Mouse (Mus musculus) heart, embryonic 12.5 days (tissue): Measurements from ENCODE around the gene Atg4d. TPM values are rescaled to one million over a fixed set of nuclear protein-coding genes. Genes with fewer than 3 reads are reported as not detected.
"Not testable (repeated sequence)": the region's sequence is repeated elsewhere in the genome, so short reads cannot be mapped to it uniquely, and the experiment has no call there.

Source experiments
- ATAC-seq: fragments of 200-750 bp; cut with Nextera tagmentation; 2 replicates; pipeline ENCODE4 v1.8.0; 2017; ENCODE audit warnings: moderate TSS enrichment, moderate library complexity; ENCODE audit not compliant: insufficient number of reproducible peaks, low FRiP score
- H3K27ac ChIP-seq: fragments of 300-500 bp; sonication (generic); 2 replicates; pipeline ENCODE4 v1.5.1; 2016; ENCODE audit warnings: mild to moderate bottlenecking, moderate library complexity; ENCODE audit not compliant: poor library complexity, severe bottlenecking
- H3K27me3 ChIP-seq: fragments of 300-500 bp; sonication (generic); replicated peaks from 2 replicates; pipeline ENCODE4 v1.6.1; 2016; ENCODE audit warnings: mild to moderate bottlenecking, moderate library complexity
- H3K36me3 ChIP-seq: fragments of 300-500 bp; sonication (generic); 2 replicates; pipeline ENCODE4 v1.6.1; 2016; ENCODE audit warnings: mild to moderate bottlenecking, moderate library complexity
- H3K4me1 ChIP-seq: fragments of 300-500 bp; sonication (generic); replicated peaks from 2 replicates; pipeline ENCODE4 v1.6.1; 2016; ENCODE audit warnings: mild to moderate bottlenecking
- H3K4me2 ChIP-seq: fragments of 300-500 bp; sonication (generic); 2 replicates; pipeline ENCODE4 v1.6.1; 2016; ENCODE audit warnings: mild to moderate bottlenecking, moderate library complexity
- H3K4me3 ChIP-seq: fragments of 300-500 bp; sonication (generic); 2 replicates; pipeline ENCODE4 v1.5.1; 2016; ENCODE audit warnings: mild to moderate bottlenecking
- H3K9ac ChIP-seq: fragments of 300-500 bp; sonication (generic); 2 replicates; pipeline ENCODE4 v1.6.1; 2016; ENCODE audit warnings: mild to moderate bottlenecking, moderate library complexity
- H3K9me3 ChIP-seq: fragments of 300-500 bp; sonication (generic); replicated peaks from 2 replicates; pipeline ENCODE4 v1.6.1; 2016; ENCODE audit warnings: mild to moderate bottlenecking, moderate library complexity
- WGBS: fragments of 180-500 bp; shearing (Covaris S2); methylation state at CpG from one replicate; pipeline ENCODE4 v1.1.7; 2016; 5-methylcytosine and 5-hydroxymethylcytosine counted together
- polyA plus RNA-seq: library from polyadenylated mRNA; unstranded; fragments of >200 nt; fragmentation: Nextera tagmentation; extraction: Ambion mirVana; gene quantifications from 2 replicates; pipeline ENCODE4 v1.2.1, GENCODE M21; 2016

Atg4d gene
- polyA plus RNA-seq, 1 experiment from 2014 or later, result 47.8 TPM

DNA sequence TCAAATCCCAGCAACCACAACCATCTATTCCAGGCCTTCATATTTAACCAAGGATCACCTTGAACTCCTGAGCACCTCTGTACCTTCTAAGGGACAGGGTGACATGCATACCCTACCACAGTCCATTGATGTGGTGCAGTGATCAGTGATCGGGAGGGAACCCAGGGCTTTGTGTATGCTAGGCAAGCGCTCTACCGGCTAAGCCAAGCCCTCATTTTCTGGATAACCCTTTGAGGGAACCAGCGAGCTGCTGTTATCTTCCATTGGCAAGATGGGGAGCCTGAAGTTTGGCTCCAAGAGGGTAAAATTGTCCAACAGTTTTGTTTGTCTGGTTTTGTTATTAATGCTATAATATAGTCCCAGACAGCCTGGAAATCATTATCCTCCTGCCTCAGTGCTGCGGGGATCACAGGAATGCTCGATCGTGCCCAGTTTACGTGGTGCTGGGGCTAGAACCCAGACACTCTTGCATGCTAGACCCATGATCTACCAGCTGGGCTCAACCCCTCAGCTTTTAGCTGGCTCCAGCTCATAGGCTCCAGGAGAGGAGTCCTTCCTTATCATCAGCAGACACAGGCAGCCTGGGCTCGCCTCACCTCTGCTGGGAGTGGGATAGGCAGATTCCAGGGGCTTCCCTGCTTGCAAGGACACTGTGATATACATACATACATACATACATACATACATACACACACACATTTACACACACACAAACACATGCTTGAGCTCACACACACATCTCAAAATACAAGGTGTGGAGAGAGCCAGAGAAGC, 49.5 kb downstream of the Atg4d start:
- Histone ChIP-seq H3K4me1 (peaks cover 7% of the 10 kb centered on the region), H3K9me3 (peaks cover 7% of the 10 kb centered on the region; the same call in 1 of the 2 replicates), H3K27me3 (peaks cover 21% of the 10 kb centered on the region), H3K4me2 (no peak overlapping the region), H3K27ac (no peak overlapping the region), H3K4me3 (no peak overlapping the region), H3K9ac (no peak overlapping the region; the same call in 1 of the 2 replicates), H3K36me3 (no peaks in the 10 kb centered on the region)
- no peak for ATAC-seq
- 87% methylated on average over 9 of the region's 9 CpGs for WGBS

DNA sequence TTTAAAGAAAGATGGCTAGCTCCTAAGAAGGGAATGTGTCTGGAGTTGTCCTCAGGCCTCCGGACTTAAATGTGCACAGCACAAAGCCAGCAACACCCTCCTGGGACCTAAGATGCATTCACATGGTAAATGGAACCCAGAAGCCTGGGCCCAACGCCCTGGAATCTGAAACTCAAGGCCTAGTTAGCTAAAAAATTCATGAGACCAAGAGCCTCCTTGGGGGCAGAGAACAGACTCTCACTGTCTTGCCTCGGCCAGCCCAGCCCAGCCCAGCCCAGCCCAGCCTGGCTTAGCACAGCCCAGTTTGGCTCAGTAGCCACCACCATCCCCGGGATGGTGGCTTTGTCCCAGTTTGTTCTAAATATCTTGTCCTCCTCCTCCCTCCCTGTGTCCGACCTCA, 50.3 kb downstream of the Atg4d start:
- peaks cover 7% of the 10 kb centered on the region; the same call in 1 of the 2 replicates for H3K9me3 ChIP-seq
- no peak overlapping the region for H3K4me3 ChIP-seq
- ATAC-seq, result no peak
- H3K27me3 ChIP-seq, result peaks cover 21% of the 10 kb centered on the region
- H3K4me2 ChIP-seq, result no peak overlapping the region
- H3K27ac ChIP-seq, result no peak overlapping the region
- no peaks in the 10 kb centered on the region for H3K36me3 ChIP-seq
- no peak overlapping the region for H3K9ac ChIP-seq
- 48% methylated on average over 5 of the region's 5 CpGs for WGBS
- peaks cover 7% of the 10 kb centered on the region for H3K4me1 ChIP-seq

DNA sequence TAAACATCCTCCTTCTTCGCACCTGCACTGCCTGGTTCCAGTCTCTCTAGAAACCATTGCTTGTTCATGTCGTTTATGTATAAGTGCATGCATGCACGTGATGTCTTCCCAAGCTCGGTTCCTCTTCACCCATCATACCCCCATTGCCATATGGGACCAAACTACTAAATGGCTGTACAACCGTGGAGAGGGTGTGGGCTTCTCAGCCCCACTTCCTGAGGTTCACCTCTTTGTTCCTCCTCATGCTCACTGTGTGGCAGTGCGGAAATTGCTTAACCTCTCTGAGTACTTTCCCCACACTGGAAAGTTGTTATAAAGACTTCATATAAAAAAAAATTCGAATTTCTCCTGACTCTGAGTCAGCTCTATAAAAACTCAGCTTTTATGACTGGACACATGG, 51.6 kb downstream of the Atg4d start:
- peaks cover 11% of the 10 kb centered on the region for H3K27me3 ChIP-seq
- no peaks in the 10 kb centered on the region for H3K36me3 ChIP-seq
- H3K9ac ChIP-seq, result no peak overlapping the region
- peaks cover 14% of the 10 kb centered on the region for H3K4me1 ChIP-seq
- H3K27ac ChIP-seq, result no peak overlapping the region
- no peak overlapping the region for H3K4me2 ChIP-seq
- peaks cover 6% of the 10 kb centered on the region; the same call in 1 of the 2 replicates for H3K9me3 ChIP-seq
- no peak for ATAC-seq
- 67% methylated on average over 7 of the region's 7 CpGs for WGBS
- no peak overlapping the region for H3K4me3 ChIP-seq

DNA sequence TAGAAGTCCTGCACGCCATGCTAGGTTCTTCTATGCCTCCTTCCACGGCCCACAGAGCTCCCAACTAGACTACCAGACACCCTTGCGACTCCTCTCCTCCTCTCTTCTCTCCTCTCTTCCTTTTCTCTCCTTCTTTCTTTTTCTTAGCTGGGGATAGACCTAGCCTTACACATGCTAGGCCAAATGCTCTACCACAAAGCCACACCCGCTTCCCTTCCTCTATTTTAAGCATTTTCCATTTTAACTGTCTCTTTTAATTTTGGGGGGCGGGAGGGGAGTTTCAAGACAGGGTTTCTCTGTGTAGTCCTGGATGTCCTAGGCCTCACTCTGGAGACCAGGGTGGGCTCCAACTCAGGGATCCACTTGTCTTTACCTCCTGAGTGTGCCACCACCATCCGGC, 53.7 kb downstream of the Atg4d start:
- ATAC-seq, result no peak
- H3K9ac ChIP-seq, result no peak overlapping the region
- H3K27ac ChIP-seq, result no peak overlapping the region
- H3K9me3 ChIP-seq, result no peaks in the 10 kb centered on the region
- no peaks in the 10 kb centered on the region for H3K36me3 ChIP-seq
- H3K27me3 ChIP-seq, result no peaks in the 10 kb centered on the region
- peaks cover 18% of the 10 kb centered on the region for H3K4me1 ChIP-seq
- H3K4me3 ChIP-seq, result no peak overlapping the region
- H3K4me2 ChIP-seq, result no peak overlapping the region
- 86% methylated on average over 6 of the region's 6 CpGs for WGBS

DNA sequence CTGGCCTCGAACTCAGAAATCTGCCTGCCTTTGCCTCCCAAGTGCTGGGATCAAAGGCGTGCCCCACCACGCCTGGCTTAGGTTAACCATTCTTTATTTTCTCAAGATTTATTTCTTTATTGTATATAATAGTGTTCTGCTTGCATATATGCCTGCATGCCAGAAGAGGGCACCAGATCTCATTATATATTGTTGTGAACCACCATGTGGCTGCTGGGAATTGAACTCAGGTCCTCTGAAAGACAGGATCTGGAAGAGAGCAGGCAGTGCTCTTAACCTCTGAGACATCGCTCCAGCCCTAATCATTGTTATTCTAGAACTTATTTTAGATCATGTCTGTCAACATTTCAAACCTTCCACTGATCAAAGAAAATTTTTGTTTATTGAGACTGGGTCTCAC, 54.4 kb downstream of the Atg4d start:
- 87% methylated on average over 4 of the region's 4 CpGs for WGBS

DNA sequence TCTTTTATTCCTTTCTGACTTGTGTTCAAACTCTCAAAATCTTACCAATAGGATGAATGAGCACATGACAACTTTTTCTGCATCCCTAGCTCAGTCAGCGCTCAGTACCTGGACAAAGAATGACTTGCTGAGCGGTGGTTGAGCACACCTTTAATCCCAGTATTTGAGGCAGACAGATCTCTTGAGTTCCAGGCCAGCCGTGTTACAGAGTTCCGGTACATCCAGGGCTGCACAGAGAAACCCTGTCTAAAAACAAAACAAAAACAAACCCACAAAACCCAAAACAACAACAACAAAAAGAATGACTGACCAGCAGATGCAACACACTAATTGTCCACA, 55.2 kb downstream of the Atg4d start:
- no peak; the same call in 1 of the 2 replicates for ATAC-seq
- Histone ChIP-seq H3K4me2 (peak overlapping the region; percentile 96), H3K4me3 (peak overlapping the region; percentile 73), H3K27me3 (no peaks in the 10 kb centered on the region), H3K27ac (no peak overlapping the region), H3K9me3 (no peaks in the 10 kb centered on the region), H3K9ac (no peak overlapping the region), H3K36me3 (peaks cover 10% of the 10 kb centered on the region), H3K4me1 (peaks cover 24% of the 10 kb centered on the region)
- WGBS, result 32% methylated on average over 4 of the region's 4 CpGs

More for the DNA sequence above, 54.4 kb downstream of the Atg4d start:
- H3K4me2 ChIP-seq, result no peak overlapping the region
- H3K27ac ChIP-seq, result no peak overlapping the region
- H3K27me3 ChIP-seq, result no peaks in the 10 kb centered on the region
- no peak overlapping the region for H3K9ac ChIP-seq
- ATAC-seq, result no peak
- peaks cover 4% of the 10 kb centered on the region for H3K36me3 ChIP-seq
- H3K9me3 ChIP-seq, result no peaks in the 10 kb centered on the region
- H3K4me3 ChIP-seq, result no peak overlapping the region
- H3K4me1 ChIP-seq, result peaks cover 23% of the 10 kb centered on the region

DNA sequence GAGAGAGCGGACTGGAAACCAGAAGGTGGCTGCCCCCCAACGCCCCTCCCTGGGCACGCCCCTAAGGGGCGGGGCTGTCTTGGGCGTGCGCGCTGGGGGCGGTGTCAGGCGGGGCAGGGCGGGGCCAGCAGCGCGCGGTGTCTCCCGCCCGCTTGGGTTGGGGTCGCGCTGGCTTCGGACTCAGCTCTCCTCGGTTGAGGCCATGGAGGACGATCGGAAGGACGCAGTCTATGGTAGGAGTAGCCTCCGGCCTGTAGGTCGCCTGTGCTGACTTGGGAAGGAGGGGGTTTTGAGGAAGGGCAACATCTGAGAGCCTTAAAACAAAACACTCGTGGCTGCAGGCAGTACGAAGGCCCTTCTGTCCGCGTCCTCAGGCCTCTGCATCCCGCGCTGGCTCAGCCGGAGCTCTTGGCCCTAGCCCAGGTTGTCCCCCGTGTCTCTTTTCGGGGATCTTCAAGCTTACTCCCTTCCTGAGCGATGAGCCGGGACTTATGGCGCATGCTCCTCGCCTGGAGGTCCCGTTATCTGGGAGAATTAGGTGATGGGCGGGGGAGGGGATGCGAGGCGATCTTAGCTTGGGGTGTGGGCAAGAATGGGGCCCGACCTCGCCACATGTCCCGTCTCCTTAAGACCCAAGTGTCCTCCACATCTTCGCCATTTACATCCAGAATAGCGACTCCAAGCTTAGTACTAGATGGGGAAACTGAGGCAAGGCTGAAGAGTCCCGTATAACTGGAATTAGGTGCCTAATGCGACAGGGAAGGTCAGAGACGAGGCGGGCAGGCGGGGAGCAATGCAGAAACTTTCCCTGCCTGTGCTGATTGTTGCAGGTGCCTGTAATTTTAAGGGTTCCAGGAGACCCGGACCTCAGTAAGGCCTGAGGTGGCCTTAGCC, 55.8 kb downstream of the Atg4d start, which contains the start of gene Slc44a2:
TSS of gene Slc44a2 (plus strand) at position 80 of the 894 bp plus-strand sequence.
- H3K36me3 ChIP-seq, result peaks cover 14% of the 10 kb centered on the region
- H3K4me2 ChIP-seq, result peak within 1 kb of the TSS; percentile 96
- H3K9ac ChIP-seq, result peak within 1 kb of the TSS; percentile 89
- H3K27me3 ChIP-seq, result no peaks in the 10 kb centered on the region
- WGBS, result under 1% methylated on average over 52 of the region's 52 CpGs
- H3K4me3 ChIP-seq, result peak within 1 kb of the TSS; percentile 73
- H3K4me1 ChIP-seq, result peaks cover 27% of the 10 kb centered on the region
- peak within 1 kb of the TSS; percentile 62 for H3K27ac ChIP-seq
- no peaks in the 10 kb centered on the region for H3K9me3 ChIP-seq
- peak; percentile 97 for ATAC-seq

DNA sequence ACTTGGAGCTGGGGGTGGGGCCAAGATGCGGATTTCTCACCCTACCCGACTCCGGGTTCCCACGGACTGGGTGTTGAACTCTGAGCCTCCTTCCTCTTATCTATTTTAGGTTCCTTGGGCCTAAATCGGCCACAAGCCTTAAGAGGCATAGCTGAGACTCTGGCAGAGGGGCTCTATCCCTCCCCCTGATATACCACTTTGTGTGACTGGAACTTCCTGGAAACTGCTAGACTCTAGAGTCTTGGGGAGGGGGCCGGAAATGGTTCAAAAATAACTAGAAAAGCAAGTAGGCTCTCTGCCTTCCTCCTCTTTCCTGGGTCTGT, 56.4 kb downstream of the Atg4d start:
- Histone ChIP-seq H3K27ac (peak overlapping the region; percentile 62), H3K9ac (peak overlapping the region; percentile 89), H3K27me3 (no peaks in the 10 kb centered on the region), H3K4me1 (peaks cover 28% of the 10 kb centered on the region), H3K9me3 (no peaks in the 10 kb centered on the region), H3K36me3 (peaks cover 15% of the 10 kb centered on the region), H3K4me3 (peak overlapping the region; percentile 73), H3K4me2 (peak overlapping the region; percentile 96)
- WGBS, result 7% methylated on average over 6 of the region's 6 CpGs
- peak; percentile 59 for ATAC-seq

DNA sequence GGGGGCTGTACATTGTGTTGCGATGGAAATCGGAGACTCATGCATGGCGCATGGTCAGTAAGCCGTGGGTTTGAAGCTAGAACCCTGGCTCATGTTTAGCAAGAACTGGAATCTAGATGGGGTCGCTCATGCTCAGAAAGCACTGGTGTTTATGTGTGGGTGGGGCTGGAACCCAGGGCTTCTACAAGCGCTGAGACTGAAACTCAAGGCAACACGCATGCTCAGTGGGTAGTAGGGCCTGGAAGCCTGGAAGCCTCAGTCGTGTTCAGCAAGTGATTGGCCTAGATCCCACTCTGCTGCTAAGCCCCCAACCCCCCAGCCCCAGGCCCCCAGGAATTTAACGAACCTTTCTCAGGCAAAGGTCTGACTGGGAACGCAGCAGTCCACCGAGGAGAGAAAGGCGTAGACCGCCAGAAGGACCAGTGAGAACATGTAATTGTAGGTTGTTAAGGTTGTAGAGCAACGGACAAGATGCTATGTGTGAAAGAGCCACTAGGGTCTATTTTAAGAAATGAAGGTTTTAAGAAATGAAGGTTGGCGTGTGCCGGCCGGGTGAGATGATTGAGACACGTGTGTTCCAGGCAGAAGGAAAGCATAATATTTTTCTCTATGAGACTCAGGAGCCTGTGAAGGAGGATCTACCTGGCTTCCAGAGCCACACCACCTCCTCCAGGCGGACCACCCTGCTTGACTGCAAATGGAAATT, 57.3 kb downstream of the Atg4d start:
- peak overlapping the region; percentile 96 for H3K4me2 ChIP-seq
- H3K9ac ChIP-seq, result peak overlapping the region; percentile 89; the same call in 1 of the 2 replicates
- H3K36me3 ChIP-seq, result peaks cover 15% of the 10 kb centered on the region
- peak overlapping the region; percentile 73 for H3K4me3 ChIP-seq
- no peaks in the 10 kb centered on the region for H3K27me3 ChIP-seq
- no peaks in the 10 kb centered on the region for H3K9me3 ChIP-seq
- H3K4me1 ChIP-seq, result peaks cover 29% of the 10 kb centered on the region
- 78% methylated on average over 19 of the region's 19 CpGs for WGBS
- no peak for ATAC-seq
- peak overlapping the region; percentile 62; the same call in 1 of the 2 replicates for H3K27ac ChIP-seq

DNA sequence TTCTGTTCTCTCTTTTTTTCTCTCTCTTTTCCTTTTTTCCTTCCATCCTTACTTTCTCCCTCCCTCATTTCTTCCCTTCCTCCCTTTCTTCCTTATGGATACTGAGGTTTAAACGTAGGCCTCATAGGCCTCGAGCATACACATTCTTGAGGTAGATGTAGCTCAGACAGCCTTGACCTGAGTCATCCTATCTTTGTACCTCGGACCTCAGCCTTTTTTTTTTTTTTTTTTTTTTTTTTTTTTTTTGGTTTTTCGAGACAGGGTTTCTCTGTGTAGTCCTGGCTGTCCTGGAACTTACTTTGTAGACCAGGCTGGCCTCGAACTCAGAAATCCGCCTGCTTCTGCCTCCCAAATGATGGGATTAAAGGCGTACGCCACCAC, 57.8 kb downstream of the Atg4d start:
- 79% methylated on average over 8 of the region's 8 CpGs for WGBS
- Histone ChIP-seq H3K36me3 (peaks cover 15% of the 10 kb centered on the region), H3K4me1 (peaks cover 34% of the 10 kb centered on the region), H3K4me2 (peak overlapping the region; percentile 96; the same call in 1 of the 2 replicates)
- not testable (repeated sequence) for H3K4me3 ChIP-seq, H3K27ac ChIP-seq, ATAC-seq, H3K9me3 ChIP-seq, H3K27me3 ChIP-seq, H3K9ac ChIP-seq

DNA sequence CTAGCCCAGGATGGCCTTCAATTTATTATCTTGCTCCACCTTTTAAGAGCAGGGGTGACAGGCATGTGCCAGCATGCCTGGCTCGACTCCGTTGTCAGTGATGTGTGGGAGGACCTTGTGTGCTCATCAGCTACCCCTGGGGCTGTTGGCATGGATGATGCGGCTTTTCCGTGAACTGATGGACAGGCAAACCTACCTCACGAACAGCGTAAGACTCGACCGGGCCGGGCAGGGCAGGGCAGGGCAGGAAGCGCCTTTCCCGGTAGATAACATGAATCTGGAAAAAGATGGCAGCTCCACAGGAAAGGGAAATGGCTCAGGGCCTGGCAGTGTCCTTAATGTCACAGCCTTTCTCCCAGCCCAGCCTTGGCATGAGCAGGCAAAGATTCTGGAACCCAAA, 59.2 kb downstream of the Atg4d start:
- ATAC-seq, result no peak
- no peak overlapping the region for H3K27ac ChIP-seq

More for the DNA sequence above, 59.2 kb downstream of the Atg4d start:
- peaks cover 46% of the 10 kb centered on the region for H3K4me1 ChIP-seq
- no peak overlapping the region for H3K4me2 ChIP-seq
- WGBS, result 69% methylated on average over 11 of the region's 11 CpGs
- no peaks in the 10 kb centered on the region for H3K9me3 ChIP-seq
- no peak overlapping the region for H3K9ac ChIP-seq
- peaks cover 15% of the 10 kb centered on the region for H3K36me3 ChIP-seq
- H3K4me3 ChIP-seq, result no peak overlapping the region
- no peaks in the 10 kb centered on the region for H3K27me3 ChIP-seq
